Mouse (Mus musculus): ENCODE results near the gene Tmem150a. TPM values are rescaled to one million over a fixed set of nuclear protein-coding genes. Genes with fewer than 3 reads are reported as not detected.

Tmem150a gene
- 7.0 and 9.2 TPM in 2 replicates for polyA plus RNA-seq (2014; fragmentation: Nextera tagmentation; extraction: Ambion mirVana)

DNA sequence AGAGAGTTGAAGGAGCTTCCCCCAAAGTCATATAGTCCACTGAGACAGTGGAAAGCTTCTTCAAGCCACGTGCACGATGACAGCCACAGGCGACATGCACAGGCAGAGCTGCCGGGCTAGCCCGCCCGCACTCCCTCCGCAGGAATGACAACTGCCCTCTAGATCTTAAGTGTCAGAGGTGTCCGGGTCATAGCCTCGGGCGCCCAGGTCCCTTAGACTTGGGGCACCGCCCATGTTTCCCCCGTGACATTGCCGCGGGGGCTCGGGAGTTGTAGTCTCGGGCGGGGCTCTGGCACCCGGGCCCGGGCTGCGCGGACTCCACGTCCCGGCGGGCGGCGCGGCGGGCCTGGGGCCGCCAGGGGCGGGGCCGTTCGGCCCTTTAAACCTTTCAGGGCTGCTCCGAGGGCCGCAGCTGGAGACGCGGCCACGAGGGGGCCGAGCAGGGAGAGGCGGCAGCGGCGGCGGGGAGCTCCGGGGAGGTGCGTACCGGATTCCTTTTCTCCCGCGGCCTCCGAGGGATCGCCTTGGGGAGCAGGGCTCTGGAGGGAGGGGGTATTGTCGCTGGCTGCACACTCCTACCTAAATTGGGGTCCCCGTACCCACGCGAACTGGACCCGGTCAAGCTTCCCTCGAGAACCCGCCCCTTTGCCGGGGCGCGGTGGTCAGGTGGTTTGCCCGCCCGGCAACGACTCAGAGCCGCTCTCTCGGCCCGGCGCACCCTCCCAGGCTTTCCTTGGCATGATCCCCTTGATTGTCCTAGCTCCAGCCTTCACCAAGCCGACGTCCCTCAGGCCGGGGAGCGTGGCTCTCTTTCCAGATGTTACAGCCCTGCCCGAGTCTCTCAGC, at the start of gene Tmem150a:
TSS of gene Tmem150a (plus strand) at position 382 of the 846 bp plus-strand sequence.
- ATAC-seq (ENCODE audit: low FRiP score), result peak; percentile 89
- Histone ChIP-seq H3K4me2 (replicated peaks; ENCODE audit: low read depth, low read length) (peak within 1 kb of the TSS; percentile 94), H3K36me3 (ENCODE audit: control insufficient read depth, insufficient read depth, low read length) (no peaks in the 10 kb centered on the region), H3K9ac (ENCODE audit: low read depth, low read length) (peak within 1 kb of the TSS; percentile 56), H3K4me3 (ENCODE audit: low read depth, low read length) (peak within 1 kb of the TSS; percentile 47), H3K27me3 (ENCODE audit: control insufficient read depth, insufficient read depth, low read length) (no peaks in the 10 kb centered on the region), H3K4me1 (replicated peaks; ENCODE audit: control insufficient read depth, insufficient read depth, low read length) (peaks cover 4% of the 10 kb centered on the region; the same call in 1 of the 2 replicates), H3K9me3 (ENCODE audit: control insufficient read depth, low read length) (no peaks in the 10 kb centered on the region), H3K27ac (ENCODE audit: low read depth, low read length) (no peak within 1 kb of the TSS)
- under 1% methylated on average over 56 of the region's 71 CpGs for WGBS
- peak; percentile 82 for DNase-seq (ENCODE audit: low spot score)

DNA sequence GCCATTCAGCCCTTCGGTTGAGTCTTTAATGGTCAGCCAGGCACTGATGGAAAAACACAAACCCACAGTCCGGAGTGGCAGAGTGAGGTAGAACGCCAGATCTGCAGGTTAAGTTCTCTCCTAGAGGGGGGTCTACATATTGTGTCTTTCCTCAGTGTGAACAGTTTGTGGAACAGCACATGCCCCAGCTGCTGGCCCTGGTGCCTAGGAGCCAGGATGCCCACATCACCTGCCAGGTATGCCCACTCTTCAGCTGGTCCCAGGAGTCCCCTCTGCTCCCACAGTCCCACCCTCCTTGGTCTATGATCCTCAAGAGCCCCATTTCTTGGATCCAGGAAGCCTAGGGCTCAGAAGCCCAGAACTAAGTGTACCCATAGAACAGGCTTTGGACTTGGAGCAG, 43.0 kb upstream of the Tmem150a start:
- Histone ChIP-seq H3K4me3 (ENCODE audit: low read depth, low read length) (no peak overlapping the region), H3K4me2 (replicated peaks; ENCODE audit: low read depth, low read length) (no peak overlapping the region), H3K27me3 (ENCODE audit: control insufficient read depth, insufficient read depth, low read length) (no peaks in the 10 kb centered on the region), H3K27ac (ENCODE audit: low read depth, low read length) (no peak overlapping the region), H3K9ac (ENCODE audit: low read depth, low read length) (no peak overlapping the region), H3K4me1 (replicated peaks; ENCODE audit: control insufficient read depth, insufficient read depth, low read length) (no peaks in the 10 kb centered on the region), H3K36me3 (ENCODE audit: control insufficient read depth, insufficient read depth, low read length) (peaks cover 4% of the 10 kb centered on the region; the same call in 1 of the 2 replicates), H3K9me3 (ENCODE audit: control insufficient read depth, low read length) (no peaks in the 10 kb centered on the region)
- no peak for ATAC-seq (ENCODE audit: low FRiP score)
- no peak for DNase-seq (ENCODE audit: low spot score)
- WGBS, result 100% methylated on average over 3 of the region's 3 CpGs

DNA sequence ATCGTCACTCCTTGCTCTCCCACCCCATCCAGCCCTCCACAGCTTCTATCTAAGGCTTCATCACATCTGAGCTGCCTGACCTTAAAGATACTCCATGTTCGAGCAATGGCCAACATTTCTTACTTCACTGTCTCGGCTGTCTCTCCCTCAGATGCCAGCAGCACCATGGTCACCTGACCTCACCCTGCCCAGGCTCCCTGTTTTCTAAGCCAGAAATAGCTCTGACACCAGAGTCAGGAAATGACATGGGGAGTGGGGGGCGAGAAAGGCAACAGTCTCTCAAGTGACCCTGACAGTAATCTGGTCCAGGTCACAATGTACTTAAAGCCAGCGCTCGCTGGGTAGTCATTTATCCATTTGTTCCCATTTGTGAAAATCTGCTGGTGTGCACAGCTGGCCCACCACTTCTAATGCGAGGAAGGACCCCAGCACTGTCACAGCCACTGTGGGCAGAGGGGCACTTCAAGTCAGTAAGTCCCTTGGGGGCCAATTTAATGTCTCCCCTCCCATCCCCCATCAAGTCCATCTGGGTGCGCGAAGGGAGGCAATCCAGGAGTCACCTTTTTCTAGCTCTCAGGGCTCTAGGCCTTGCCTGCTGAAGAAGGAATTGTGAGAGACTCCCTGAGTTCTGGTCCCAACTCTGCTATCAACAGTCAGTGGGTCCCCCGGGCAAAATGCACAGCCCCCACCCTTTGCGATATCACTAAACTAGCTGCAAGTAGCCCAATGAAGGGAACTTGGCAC, 42.0 kb upstream of the Tmem150a start:
- Histone ChIP-seq H3K27me3 (ENCODE audit: control insufficient read depth, insufficient read depth, low read length) (no peaks in the 10 kb centered on the region), H3K4me1 (replicated peaks; ENCODE audit: control insufficient read depth, insufficient read depth, low read length) (no peaks in the 10 kb centered on the region), H3K4me2 (replicated peaks; ENCODE audit: low read depth, low read length) (no peak overlapping the region), H3K9me3 (ENCODE audit: control insufficient read depth, low read length) (no peaks in the 10 kb centered on the region), H3K4me3 (ENCODE audit: low read depth, low read length) (no peak overlapping the region), H3K27ac (ENCODE audit: low read depth, low read length) (no peak overlapping the region), H3K9ac (ENCODE audit: low read depth, low read length) (no peak overlapping the region), H3K36me3 (ENCODE audit: control insufficient read depth, insufficient read depth, low read length) (peaks cover 6% of the 10 kb centered on the region; the same call in 1 of the 2 replicates)
- DNase-seq (ENCODE audit: low spot score), result no peak
- WGBS, result 92% methylated on average over 11 of the region's 11 CpGs
- no peak for ATAC-seq (ENCODE audit: low FRiP score)

DNA sequence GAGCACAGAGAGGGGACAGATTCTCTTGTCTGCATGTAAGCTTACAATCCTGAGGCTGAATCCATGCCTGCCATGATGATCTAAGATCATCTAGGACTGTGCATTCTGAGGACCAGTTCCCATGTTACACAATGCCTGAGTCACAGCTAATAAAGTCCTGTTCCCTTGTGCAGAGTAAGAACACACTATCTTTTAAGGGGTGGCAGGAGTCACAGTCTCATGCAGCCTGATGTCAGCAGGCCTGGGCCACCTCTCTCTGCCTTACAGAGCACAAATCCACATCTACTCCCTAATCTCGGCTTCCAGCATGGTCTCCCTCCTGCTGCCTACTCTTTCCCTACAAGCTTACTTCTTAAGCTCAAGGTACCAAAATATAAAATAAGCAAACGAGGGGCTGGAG, 39.9 kb upstream of the Tmem150a start:
- Histone ChIP-seq H3K36me3 (ENCODE audit: control insufficient read depth, insufficient read depth, low read length) (peaks cover 10% of the 10 kb centered on the region; the same call in 1 of the 2 replicates), H3K4me2 (replicated peaks; ENCODE audit: low read depth, low read length) (no peak overlapping the region), H3K9ac (ENCODE audit: low read depth, low read length) (no peak overlapping the region), H3K27ac (ENCODE audit: low read depth, low read length) (no peak overlapping the region), H3K27me3 (ENCODE audit: control insufficient read depth, insufficient read depth, low read length) (no peaks in the 10 kb centered on the region), H3K4me1 (replicated peaks; ENCODE audit: control insufficient read depth, insufficient read depth, low read length) (no peaks in the 10 kb centered on the region), H3K4me3 (ENCODE audit: low read depth, low read length) (no peak overlapping the region), H3K9me3 (ENCODE audit: control insufficient read depth, low read length) (no peaks in the 10 kb centered on the region)
- no peak for DNase-seq (ENCODE audit: low spot score)
- WGBS, result 84% methylated on average over 2 of the region's 2 CpGs
- ATAC-seq (ENCODE audit: low FRiP score), result no peak

DNA sequence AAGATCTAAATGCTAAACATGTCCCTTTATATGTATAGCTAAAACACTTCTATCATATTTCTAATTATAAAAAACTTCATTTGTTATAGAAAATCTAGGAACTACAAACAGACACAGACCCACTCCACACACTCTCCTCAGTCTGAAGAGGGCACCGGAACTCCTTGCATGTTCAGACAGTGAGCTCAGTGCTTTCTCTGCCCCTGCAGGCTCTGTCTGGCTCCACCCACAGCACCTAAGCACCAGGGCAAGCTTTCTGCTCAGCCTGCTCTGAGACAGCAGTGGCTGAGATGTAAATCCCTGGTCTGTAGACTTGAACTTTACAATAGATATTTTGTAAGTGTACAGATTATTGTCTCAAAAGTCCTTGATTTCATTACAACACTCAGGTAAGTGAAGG, 39.2 kb upstream of the Tmem150a start:
- H3K4me3 ChIP-seq (ENCODE audit: low read depth, low read length), result no peak overlapping the region
- H3K9ac ChIP-seq (ENCODE audit: low read depth, low read length), result no peak overlapping the region
- no peaks in the 10 kb centered on the region for H3K27me3 ChIP-seq (ENCODE audit: control insufficient read depth, insufficient read depth, low read length)
- ATAC-seq (ENCODE audit: low FRiP score) (no peak), DNase-seq (ENCODE audit: low spot score) (no peak)
- 89% methylated on average over 1 of the region's 1 CpGs for WGBS
- H3K4me2 ChIP-seq (replicated peaks; ENCODE audit: low read depth, low read length), result no peak overlapping the region
- H3K4me1 ChIP-seq (replicated peaks; ENCODE audit: control insufficient read depth, insufficient read depth, low read length), result no peaks in the 10 kb centered on the region
- no peak overlapping the region for H3K27ac ChIP-seq (ENCODE audit: low read depth, low read length)
- H3K9me3 ChIP-seq (ENCODE audit: control insufficient read depth, low read length), result no peaks in the 10 kb centered on the region
- peaks cover 14% of the 10 kb centered on the region for H3K36me3 ChIP-seq (ENCODE audit: control insufficient read depth, insufficient read depth, low read length)

DNA sequence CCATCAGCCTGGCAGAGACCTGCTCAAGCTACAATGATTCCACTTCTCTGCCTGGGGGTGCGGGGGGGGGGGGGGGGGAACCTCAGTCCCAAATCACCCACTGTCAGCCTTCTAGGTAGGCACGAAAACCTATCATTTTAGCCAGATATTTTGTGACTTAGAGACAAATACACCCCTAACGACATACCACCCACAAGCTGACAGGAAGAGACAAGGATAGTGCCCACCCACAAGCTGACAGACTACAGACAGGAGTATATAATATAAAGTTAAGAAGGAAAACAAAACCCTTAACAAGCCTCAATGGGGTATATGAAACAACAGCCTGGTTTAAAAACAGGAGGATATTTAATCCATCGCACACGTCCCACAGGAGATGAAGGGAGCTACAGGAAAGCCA, 36.8 kb upstream of the Tmem150a start:
- no peaks in the 10 kb centered on the region for H3K4me1 ChIP-seq (replicated peaks; ENCODE audit: control insufficient read depth, insufficient read depth, low read length)
- H3K4me2 ChIP-seq (replicated peaks; ENCODE audit: low read depth, low read length), result no peak overlapping the region
- DNase-seq (ENCODE audit: low spot score) (no peak), ATAC-seq (ENCODE audit: low FRiP score) (no peak)
- H3K27me3 ChIP-seq (ENCODE audit: control insufficient read depth, insufficient read depth, low read length), result no peaks in the 10 kb centered on the region
- H3K27ac ChIP-seq (ENCODE audit: low read depth, low read length), result no peak overlapping the region
- H3K36me3 ChIP-seq (ENCODE audit: control insufficient read depth, insufficient read depth, low read length), result peaks cover 18% of the 10 kb centered on the region
- no peaks in the 10 kb centered on the region for H3K9me3 ChIP-seq (ENCODE audit: control insufficient read depth, low read length)
- 87% methylated on average over 5 of the region's 5 CpGs for WGBS
- no peak overlapping the region for H3K9ac ChIP-seq (ENCODE audit: low read depth, low read length)
- H3K4me3 ChIP-seq (ENCODE audit: low read depth, low read length), result no peak overlapping the region

DNA sequence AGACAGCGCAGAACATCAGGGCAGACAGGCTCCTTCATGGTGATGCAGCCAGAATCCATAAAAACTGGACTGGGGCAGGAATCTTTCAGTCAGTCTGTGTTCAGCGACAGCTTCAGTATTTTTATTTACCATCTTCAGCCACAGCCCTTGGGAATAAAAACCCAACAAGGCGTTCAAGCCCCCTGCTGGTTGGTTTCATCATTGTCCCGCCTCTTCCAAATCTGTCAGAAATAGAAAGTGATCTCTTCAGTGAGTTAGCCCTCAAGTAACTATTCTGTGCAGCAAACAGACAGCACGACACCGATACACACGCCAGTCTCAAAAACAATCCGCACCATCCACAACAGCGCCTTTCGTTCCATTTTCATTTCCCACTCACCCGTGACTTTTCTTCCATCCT, 36.2 kb upstream of the Tmem150a start:
- peaks cover 22% of the 10 kb centered on the region for H3K36me3 ChIP-seq (ENCODE audit: control insufficient read depth, insufficient read depth, low read length)
- H3K9me3 ChIP-seq (ENCODE audit: control insufficient read depth, low read length), result no peaks in the 10 kb centered on the region
- H3K9ac ChIP-seq (ENCODE audit: low read depth, low read length), result no peak overlapping the region
- no peak overlapping the region for H3K4me3 ChIP-seq (ENCODE audit: low read depth, low read length)
- no peaks in the 10 kb centered on the region for H3K27me3 ChIP-seq (ENCODE audit: control insufficient read depth, insufficient read depth, low read length)
- H3K4me2 ChIP-seq (replicated peaks; ENCODE audit: low read depth, low read length), result no peak overlapping the region
- H3K27ac ChIP-seq (ENCODE audit: low read depth, low read length), result no peak overlapping the region
- DNase-seq (ENCODE audit: low spot score) (peak; percentile 61), ATAC-seq (ENCODE audit: low FRiP score) (no peak)
- WGBS, result 86% methylated on average over 11 of the region's 11 CpGs
- no peaks in the 10 kb centered on the region for H3K4me1 ChIP-seq (replicated peaks; ENCODE audit: control insufficient read depth, insufficient read depth, low read length)

DNA sequence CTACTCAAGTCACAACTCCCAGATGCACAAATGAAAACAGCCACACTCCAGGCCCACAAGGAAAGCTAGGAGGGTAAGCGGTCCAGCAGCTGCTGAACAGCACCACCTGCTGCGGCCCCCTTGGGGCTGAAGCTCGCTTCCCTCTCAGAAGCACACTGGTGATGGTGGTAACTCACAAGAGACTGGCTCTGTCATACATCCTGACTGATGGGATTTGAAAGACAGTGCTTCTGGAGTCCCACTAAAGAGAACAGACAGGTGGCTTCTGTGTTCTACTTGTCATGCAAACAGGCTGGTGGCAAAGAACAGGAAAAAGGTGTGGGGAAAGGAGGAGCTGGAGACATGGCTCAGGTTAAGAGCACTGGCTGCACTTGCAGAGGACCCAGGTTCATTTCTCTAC, 32.3 kb upstream of the Tmem150a start:
- Histone ChIP-seq H3K27ac (ENCODE audit: low read depth, low read length) (no peak overlapping the region), H3K4me2 (replicated peaks; ENCODE audit: low read depth, low read length) (no peak overlapping the region), H3K4me1 (replicated peaks; ENCODE audit: control insufficient read depth, insufficient read depth, low read length) (no peaks in the 10 kb centered on the region), H3K9ac (ENCODE audit: low read depth, low read length) (no peak overlapping the region), H3K36me3 (ENCODE audit: control insufficient read depth, insufficient read depth, low read length) (peaks cover 23% of the 10 kb centered on the region), H3K4me3 (ENCODE audit: low read depth, low read length) (no peak overlapping the region), H3K9me3 (ENCODE audit: control insufficient read depth, low read length) (no peaks in the 10 kb centered on the region), H3K27me3 (ENCODE audit: control insufficient read depth, insufficient read depth, low read length) (no peaks in the 10 kb centered on the region)
- ATAC-seq (ENCODE audit: low FRiP score), result no peak
- no peak for DNase-seq (ENCODE audit: low spot score)
- 92% methylated on average over 3 of the region's 3 CpGs for WGBS
